Mouse (Mus musculus) cerebellum, adult 11-12 months (tissue): ENCODE measurements at regions not wholly inside any gene's neighbourhood (a gene's known extent, or its start where the extent isn't known, plus 50 kb on each side); places are given as distances from the start of the nearest gene placed in this dataset.
"Not testable (repeated sequence)": the region's sequence is repeated elsewhere in the genome, so short reads cannot be mapped to it uniquely, and the experiment has no call there.

Experiments
- DNase-seq: peaks from one replicate; pipeline ENCODE4 v3.0.0; 2022

GRCm38 (mm10) chr3:155662280-155662679 is 569.0 kb downstream of the Lrriq3 start:
- no peak for DNase-seq

- DNase-seq = no peak
These were observed 579.3 kb downstream of the Lrriq3 start for GRCm38 (mm10) chr3:155672558-155672957.

- no peak for DNase-seq
These were observed 587.0 kb downstream of the Lrriq3 start for GRCm38 (mm10) chr3:155680200-155680599.

GRCm38 (mm10) chr3:155682921-155683813 is 589.9 kb downstream of the Lrriq3 start:
- no peak for DNase-seq

- DNase-seq = no peak
These were observed 595.1 kb downstream of the Lrriq3 start for GRCm38 (mm10) chr3:155688358-155688757.

- DNase-seq = no peak
These were observed 629.8 kb downstream of the Lrriq3 start for GRCm38 (mm10) chr3:155723011-155723510.

GRCm38 (mm10) chr3:155742421-155742820 is 649.2 kb downstream of the Lrriq3 start:
- DNase-seq = no peak

- DNase-seq = not testable (repeated sequence)
These were observed 653.4 kb downstream of the Lrriq3 start for GRCm38 (mm10) chr3:155746601-155747000.

- no peak for DNase-seq
These were observed 654.3 kb downstream of the Lrriq3 start for GRCm38 (mm10) chr3:155747511-155747910.

- DNase-seq = no peak
These were observed 664.1 kb downstream of the Lrriq3 start for GRCm38 (mm10) chr3:155757285-155757684.

- DNase-seq = no peak
These were observed 682.8 kb downstream of the Lrriq3 start for GRCm38 (mm10) chr3:155776019-155776418.

GRCm38 (mm10) chr3:155777025-155777424 is 683.8 kb downstream of the Lrriq3 start:
- DNase-seq = no peak

GRCm38 (mm10) chr3:155815693-155816092 is 722.5 kb downstream of the Lrriq3 start:
- no peak for DNase-seq

- no peak for DNase-seq
These were observed 731.6 kb downstream of the Lrriq3 start for GRCm38 (mm10) chr3:155824863-155825262.

- DNase-seq = no peak
These were observed 695.3 kb upstream of the Negr1 start for GRCm38 (mm10) chr3:155866286-155866685.

- no peak for DNase-seq
These were observed 685.9 kb upstream of the Negr1 start for GRCm38 (mm10) chr3:155875696-155876095.

- DNase-seq = no peak
These were observed 683.2 kb upstream of the Negr1 start for GRCm38 (mm10) chr3:155878401-155878800.

GRCm38 (mm10) chr3:155880722-155881121 is 680.9 kb upstream of the Negr1 start:
- DNase-seq = no peak

- DNase-seq = no peak
These were observed 645.6 kb upstream of the Negr1 start for GRCm38 (mm10) chr3:155915981-155916380.

- DNase-seq = no peak
These were observed 618.7 kb upstream of the Negr1 start for GRCm38 (mm10) chr3:155942896-155943295.

- DNase-seq = no peak
These were observed 617.4 kb upstream of the Negr1 start for GRCm38 (mm10) chr3:155944042-155944735.

- DNase-seq = no peak
These were observed 616.4 kb upstream of the Negr1 start for GRCm38 (mm10) chr3:155945188-155945587.

GRCm38 (mm10) chr3:155962496-155962895 is 599.1 kb upstream of the Negr1 start:
- DNase-seq = not testable (repeated sequence)

- DNase-seq = no peak
These were observed 582.0 kb upstream of the Negr1 start for GRCm38 (mm10) chr3:155979636-155980035.
